Mouse (Mus musculus) gonadal fat pad, adult 2 months (tissue): Measurements from ENCODE around the gene Srarp. TPM values are rescaled to one million over a fixed set of nuclear protein-coding genes. Genes with fewer than 3 reads are reported as not detected.

Source experiments
- DNase-seq: peaks from one replicate; pipeline ENCODE4 v3.0.0-alpha.2; 2012; ENCODE audit warnings: low read depth
- polyA plus RNA-seq: library from polyadenylated mRNA; depleted of rRNA; stranded (reverse); fragments of >200 nt; gene quantifications from 2 replicates; pipeline ENCODE4 v1.2.3, GENCODE M21; 2012

Srarp gene
- polyA plus RNA-seq, 1 experiment, result 1.3 TPM

DNA sequence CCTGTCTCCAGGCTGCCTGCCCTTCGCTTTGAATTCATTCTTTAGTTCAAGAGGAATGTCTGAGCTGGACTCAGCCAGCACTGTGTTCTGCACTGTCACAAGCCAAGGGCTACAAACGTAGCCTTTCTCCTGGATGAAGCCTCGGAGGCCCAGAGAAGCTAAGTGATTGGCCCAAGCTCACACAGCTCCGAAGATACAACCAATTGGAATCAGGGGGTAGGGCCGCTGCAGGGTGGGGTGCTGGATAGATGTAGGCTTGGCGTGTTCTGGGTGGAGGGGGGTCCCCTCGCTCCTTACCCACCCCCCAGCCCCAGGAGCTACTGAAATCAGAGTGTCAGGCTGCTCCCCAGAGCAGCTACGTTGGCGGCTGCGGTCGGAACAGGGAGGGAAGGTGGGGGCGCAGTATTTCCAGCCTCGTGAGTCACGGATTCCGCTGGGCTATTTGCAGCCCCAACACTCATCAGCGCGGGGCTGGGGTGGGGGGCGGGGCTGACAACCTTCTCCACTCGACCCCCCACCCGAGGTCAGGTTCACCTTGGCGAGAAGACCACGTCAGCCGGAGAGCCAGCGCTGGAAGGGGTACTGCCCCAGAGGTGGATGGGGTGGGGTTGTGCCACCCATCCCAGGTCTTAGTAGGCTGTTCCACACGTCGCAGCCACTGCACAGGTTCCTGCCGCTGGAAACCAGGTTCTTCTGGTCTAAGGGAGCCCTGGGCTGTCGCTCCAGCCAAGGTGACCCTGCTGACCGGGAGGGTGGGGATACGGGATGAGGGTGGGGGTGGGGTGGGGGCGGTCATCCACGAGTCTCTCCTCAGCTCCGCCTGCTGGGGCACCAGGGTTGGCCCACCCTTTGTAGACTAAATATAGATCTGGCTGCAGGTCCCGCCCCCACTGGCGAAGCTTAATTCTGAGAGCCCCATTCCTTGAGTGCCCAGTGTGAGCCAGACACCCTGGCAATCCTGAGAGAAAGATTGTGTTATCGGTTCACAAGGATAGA is 10.1 kb downstream of the Srarp start:
- no peak for DNase-seq

DNA sequence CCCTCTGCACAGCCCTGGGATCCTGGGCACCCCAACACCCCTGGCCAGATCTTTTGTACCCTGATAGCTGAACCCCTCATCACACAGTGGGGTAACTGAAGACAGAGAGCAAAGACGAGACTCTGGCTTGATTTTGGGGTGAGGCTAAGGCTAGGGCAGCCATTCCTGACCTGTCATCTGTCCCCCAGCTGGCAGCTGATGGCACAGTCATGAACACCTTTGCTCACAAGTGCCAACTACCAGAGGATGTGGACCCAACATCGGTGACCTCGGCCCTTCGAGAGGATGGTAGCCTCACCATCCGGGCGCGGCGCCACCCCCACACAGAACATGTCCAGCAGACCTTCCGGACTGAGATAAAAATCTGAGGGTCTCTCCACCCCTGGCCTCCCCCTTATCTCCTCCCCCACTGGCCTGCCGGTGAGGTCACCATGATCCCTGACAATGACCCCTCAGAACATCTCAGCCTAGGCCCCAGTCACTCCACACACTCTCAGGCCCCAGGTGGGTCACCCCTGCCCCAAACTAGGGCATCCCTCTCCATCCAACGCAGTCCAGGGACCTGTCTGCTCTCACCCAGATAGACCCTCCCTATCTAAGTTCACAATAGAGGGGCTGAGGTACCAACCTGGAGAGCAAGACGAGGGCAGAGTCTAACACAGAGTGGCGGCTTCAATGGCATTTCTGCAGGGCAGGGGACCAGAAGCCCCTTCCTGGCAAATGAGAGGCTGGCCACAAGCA is 12.0 kb downstream of the Srarp start:
- no peak for DNase-seq

DNA sequence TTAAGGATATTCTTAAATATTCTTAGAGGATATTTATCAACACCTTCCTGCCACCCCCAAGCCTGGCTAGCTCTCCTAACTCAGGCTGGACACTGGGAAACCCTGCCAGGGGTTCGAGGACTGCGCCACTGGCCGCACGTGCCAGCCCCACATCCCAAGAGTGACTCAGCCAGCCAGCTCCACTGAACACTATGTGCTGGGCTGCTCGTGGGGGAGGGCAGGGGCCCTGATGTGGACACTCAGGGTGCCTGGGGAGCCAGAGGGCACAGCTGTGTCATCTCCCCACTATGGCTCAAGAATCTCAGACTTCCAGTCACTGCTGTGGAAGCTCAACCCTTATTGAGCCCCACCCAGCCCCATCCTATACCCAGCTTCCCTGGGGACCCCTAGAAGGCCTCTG is 12.6 kb downstream of the Srarp start:
- no peak for DNase-seq

DNA sequence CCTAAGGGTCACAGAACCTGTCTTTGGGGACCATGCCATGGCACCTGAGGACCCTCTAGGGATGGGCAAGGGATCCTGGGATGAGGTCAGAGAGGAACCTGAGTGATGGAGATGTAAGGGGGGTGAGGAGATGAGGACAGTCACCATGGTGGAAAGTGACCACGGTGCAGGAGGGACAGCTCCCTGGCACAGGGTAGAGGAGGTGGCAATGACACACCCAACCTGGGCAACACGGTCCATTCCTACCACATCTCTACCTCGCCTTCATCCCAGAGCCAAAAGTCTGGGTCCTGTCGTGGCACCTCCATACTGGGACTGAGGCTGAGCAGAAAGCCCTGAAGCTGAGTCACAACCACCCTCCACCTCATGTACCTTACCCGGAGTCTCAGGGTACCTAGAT is 13.1 kb downstream of the Srarp start:
- no peak for DNase-seq

DNA sequence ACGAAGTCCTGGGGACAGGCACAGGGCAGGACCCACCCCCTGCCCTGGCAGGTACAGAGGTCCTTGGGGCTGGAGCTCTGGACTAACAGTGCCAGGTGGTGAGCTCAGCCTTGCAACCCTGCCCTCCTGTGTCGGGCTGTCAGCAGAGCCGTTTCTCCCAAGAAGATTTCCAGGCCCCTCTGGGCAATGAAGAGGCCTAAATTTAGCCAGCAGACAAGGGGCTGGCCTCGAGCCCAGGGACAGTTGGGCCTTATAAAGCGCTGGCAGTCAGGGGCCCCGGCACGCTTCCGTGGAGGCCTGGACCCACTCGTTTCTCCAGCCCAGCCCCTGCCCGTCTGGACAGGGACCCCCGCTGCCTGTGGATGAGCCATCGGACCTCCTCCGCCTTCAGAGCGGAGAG is 14.5 kb downstream of the Srarp start:
- no peak for DNase-seq

DNA sequence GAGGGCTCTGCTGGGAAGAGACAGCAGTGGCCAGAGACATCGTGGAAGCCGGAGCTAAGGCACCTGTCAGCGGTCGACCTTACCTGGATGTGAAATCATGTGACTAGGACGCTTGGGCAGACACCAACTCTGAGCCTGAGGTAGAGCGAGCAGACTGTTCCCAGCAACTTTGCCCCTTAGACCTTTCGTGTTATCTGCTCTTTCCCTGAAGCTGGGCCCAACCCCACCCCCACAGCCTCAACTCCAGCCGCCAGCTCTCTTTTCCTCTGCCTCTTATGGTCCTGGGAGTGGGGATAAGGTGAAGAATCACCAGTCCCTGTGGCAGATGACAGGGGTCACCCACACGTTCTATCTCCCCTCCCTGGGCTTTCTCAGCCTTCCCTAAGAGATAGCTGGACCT is 15.0 kb downstream of the Srarp start:
- DNase-seq, result no peak

DNA sequence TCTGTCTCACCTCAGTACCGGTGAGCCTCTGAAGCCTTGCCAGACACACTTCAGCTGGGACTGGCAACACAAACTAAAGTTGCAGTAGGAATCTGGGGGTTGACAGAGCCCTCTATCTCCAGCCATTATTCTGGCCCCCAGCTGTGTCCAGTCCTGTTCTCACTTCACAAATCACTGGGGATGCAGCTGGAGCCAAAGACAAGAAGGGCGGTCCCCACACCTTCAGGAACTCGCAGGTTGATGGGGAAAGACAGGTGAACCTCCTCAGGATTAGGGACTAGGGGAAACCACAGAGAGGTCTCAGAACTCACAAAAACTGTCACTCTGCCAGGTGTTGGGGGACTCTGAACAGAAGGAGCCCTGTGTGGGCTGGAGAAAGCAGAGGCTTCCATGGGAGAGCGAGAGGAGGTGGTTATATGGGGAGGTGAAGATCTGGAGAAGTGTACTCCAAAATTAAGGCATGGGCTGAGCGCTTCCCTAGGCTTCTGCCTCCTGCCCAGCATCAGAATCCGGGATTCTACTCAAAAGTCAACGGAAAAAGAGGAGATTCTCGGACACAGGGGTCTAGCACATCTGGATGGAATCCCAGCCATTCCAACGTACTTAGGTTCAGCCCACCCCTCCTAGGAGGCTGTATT is 15.6 kb downstream of the Srarp start, which contains the start of gene Hspb7:
Gene Hspb7, plus strand, starts transcription at position 588 of the 638 bp plus-strand sequence.
- DNase-seq, result no peak

DNA sequence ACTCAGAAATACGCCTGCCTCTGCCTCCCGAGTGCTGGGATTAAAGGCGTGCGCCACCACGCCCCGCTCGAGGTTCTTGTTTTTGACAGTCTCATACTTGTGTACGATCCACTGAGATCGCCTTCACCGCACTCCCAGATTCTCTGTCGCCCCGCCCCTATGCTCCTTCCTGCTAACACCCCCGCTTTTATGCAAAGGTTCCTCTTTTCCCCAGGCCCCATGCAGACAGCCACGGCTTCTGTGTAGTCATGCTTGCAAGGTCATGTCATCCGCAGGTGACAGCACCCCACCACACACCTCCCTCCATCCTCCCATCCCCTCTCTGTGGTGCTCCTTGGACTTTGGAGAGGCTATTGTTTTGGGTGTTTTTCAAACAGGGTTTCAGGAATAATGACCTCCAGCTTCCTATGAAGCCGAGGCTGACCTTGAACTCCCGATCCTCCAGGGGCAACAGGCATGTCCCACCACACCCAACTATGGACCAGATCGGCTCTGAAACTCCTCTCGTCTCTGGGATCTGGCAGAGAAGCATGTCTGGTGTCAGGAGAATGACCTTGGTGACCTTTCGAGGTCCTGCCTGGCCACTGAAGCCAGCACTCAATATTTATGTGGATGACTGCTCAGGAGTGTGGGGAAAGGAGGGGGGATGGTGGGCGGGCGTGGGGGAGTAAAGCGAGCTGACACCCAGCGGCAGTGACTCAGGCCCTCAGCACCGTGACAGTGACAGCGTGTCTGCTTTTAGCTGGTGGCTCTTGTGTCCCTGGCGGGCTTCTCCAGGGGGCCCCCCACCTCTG is 16.3 kb downstream of the Srarp start:
- no peak for DNase-seq

DNA sequence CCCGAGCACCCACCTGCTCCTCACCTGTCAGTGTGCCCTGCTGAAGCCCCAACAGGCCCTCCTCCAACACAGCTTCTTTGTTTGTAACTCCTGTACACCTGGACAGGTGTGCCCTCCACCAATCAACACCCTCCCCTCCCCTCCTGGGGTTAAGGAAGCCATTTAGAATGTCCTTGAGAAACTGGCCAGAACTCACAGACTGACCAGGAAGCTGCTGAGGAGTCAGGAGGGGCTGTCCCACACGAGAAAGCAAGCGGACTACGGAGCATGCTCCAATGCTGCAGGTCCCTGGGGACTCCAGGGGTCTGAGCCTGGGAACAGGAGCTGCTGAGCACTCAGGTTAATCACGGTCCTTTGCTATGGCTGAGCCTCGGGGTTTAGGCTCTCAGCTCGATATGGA is 20.0 kb downstream of the Srarp start, which contains the start of gene Clcnkb:
Gene Clcnkb, minus strand, starts transcription at position 91 of the 400 bp plus-strand sequence.
- no peak for DNase-seq

DNA sequence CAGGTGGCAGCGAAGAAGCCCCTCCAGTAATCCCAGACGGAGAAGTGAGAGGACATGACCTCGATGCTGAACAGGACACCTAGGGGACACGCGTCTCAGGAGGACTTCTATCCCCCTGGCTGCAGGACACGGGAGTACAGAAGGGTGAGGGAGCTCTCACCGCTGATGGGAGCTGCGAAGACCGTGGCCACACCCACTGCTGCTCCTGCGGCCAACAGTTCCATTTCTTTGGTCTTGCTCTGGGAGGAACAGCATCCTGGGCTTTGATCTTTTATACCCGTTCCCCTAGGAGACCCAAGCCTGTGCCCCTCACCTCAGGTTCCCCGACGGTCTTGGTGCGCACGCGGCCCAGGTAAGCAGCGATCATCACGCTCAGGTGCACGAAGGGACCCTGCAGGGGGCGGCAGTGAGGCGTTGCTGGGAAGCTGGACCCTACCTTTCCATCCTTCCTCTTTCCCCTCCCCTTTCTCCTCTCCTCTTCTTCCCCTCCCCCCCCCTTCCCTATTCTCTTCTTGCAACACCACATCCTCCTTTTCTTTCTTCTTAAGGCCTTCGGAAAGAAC is 24.4 kb downstream of the Srarp start:
- DNase-seq, result no peak

DNA sequence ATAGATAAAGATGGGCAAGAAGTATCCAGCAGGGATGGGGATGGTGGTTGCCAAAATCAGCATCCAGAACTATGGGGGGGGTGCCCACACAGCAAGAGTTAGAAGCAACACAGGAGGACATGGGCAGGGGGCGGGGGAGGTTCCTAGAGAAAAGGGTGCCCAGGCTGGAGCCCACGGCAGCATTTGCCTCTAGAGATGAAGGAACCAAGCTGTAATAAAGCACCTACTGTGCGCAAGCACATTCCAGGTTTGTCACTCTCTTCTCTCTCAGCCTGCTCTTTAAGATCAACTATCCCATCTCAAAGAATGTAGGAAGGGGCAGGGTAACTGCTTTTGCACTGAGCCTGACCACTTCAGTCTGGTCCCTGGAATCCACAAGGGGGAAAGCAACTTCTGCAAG is 27.3 kb downstream of the Srarp start:
- no peak for DNase-seq

DNA sequence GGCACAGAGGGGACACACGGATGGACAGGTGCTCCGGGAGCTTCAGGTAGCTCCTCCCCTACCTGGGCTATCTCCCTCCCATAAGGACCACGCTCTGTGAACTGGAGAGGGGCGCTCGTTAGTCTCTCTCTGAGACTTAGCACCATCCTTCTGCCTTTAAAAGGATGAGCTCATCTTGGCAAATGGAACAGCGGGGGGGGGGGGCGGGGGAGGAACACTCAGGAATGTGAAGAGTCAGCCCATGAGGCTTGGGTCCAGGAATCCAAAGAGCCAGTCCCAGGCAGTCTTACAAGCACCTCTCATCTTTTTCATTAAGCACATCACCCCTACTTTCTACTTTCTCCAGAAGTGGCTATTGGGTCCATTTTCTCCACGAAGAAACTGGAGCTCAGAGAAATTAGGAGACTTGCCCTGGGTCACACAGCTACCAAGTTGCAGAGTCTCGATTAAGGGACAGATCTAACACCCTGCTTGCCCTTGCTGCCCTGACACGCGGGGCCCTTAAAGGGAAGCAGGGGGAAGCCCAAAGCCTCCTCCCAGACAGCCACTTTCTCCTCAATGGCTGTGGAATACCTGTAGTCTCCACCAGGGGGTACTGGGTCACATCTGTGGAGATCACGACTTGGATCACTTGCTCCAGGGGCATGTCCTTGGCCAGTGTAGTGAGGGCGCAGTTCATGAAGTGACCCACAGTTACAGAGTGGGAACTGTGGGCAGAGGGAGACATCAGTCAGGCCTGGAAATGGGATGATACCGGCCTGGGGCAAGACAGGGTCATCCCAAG is 29.2 kb downstream of the Srarp start:
- DNase-seq, result no peak

DNA sequence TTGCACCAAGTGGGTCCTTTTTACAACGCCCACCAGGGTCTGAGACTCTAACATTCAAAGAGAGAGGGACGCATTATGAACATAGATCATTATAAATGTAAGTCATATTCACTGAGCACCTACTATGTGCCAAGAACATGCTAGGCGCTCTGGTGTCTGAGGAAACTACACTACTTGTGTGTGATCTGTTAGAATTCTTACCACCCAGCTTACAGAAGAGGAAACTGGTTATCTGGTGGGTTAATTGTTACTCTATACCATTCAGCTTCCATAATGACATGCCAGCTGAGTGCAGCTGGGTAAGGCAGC is 30.6 kb downstream of the Srarp start:
- DNase-seq, result no peak

DNA sequence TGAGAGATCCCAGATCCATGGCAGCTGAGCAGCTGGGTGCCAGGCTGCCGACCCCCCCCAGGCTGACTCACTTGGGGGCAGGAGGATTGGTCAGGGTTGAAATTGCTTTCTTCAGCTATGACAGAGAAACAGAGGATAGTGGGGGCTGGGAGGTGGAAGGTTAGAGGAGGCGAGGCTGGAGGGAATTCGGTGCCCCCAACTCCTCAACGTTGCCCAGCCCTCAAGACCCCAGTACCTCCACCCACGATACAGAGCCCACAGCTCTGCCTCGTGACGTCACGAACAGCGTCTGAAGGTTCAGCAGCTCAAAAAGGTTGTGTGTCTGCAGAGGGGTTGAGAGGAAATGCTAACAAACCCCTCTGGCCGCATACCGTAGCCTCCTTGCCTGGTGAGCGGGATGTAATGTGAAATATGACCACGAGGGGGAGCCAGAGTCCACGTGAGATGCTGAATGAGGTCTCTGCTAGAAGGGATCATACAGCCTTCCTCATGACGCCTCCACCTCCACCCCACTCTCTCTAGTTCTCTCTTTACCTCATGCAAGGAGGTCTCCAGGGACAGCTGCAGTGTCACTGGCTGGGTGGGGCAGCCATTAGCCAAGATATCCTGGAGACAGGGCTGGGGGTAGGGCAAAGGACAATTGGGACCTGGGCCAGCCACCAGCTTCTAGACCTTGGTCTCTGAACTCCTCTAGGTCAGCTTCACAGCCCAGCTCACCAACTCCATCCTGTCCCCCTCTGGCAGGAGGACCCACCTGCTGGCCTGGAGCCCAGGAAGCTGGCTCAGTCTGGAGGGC is 31.2 kb downstream of the Srarp start:
- no peak for DNase-seq

DNA sequence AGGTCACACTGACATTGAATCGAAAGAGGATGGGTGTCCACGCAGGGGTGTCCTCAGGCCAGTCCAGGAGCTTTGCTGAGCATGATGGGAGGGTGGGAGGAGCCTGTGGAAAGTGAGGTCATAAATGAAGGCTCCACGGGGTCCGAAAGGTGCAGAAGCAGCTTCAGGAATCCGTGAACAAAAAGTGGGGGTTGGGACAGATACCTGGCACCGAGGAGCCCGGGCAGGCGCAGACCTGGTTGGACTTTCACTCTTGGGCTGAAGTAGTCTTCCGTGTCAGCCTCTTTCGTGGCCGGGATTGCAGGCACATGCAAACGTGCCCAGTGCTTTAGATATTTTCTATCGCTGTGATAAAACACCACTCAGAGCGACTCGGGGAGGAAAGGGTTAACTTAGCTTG is 35.7 kb downstream of the Srarp start:
- no peak for DNase-seq

DNA sequence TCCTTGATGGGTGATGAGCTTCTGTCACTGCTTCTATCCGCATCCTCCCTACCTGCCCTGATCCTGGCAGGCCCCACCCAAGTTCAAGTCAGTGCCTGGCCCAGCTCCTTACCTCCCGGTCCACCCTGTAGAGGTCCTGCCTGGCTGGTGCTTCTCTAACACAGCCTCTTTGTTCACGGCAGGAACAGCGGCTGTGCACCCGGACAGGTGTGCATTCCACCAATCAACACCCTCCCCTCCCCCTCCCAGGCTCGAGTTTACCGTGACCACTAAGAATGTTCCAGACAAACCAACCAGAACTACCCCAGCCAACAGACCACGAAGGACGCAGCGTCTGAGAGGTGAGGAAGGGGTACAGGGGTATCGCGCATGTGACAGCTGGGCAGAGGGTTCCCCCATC is 37.4 kb downstream of the Srarp start, which contains the start of gene Clcnka:
Gene Clcnka, minus strand, starts transcription at position 180 of the 400 bp plus-strand sequence.
- DNase-seq, result no peak

DNA sequence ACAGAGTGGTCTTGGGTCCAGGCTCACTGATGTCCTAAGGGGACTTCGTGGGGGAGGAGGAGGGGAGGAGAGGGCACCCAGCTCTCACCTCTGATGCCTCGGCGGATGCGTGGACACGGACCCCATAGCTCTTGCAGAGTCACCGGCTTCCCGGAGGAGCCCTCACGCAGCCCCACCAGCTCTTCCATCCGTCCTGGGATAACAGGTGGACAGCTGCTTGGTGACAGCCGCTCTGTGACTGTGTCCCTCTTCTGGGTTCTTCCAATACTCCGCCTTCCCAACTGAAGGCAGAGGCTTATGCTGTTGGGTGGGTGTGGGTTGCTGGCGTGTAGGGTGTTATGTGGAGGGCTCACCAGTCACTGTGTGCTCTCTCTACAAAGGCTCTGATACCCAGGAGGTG is 38.0 kb downstream of the Srarp start:
- no peak for DNase-seq

DNA sequence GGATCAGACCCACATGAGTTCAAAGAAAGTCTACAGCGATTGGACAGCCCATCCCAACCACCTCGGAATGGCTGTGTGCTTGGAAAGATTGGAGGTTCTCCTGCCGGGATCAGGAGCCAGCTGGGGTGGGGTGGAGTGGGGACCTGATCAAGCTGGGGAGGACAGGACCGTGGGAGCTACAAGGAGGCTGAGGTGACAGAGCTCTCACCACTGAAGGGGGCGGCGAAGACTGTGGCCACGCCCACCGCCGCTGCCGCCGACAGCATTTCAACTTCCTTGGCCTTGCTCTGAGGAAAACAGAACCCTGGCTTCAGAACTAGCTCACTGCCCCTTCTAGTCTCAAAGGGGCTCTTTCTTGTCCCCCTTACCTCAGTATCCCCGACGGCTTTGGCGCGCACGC is 41.2 kb downstream of the Srarp start:
- no peak for DNase-seq

DNA sequence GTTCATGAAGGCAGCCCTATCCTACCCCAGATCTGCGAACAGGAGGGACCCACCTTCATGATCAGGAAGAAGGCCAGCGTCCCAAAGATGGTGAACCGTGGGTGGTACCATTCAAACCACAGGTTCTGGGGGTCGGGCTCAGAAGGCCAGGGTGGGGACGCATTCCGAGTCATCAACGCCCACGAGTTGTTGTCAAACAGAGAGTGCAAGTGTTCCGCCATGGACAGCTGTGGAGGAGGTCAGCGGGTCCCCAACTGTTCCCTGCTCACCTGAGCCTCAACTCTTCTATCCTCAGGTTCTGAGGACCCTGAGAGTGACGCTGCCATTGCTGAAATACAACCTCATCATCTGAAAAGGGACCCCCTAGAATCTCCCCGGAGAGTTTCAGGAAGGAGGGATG is 44.6 kb downstream of the Srarp start:
- no peak for DNase-seq
